Mouse (Mus musculus) spleen, adult 2 months (tissue): ENCODE results near the gene Ivd. TPM values are rescaled to one million over a fixed set of nuclear protein-coding genes. Genes with fewer than 3 reads are reported as not detected.

Source experiments
- DNase-seq, 2 experiments: peaks; one replicate each; pipeline versions ENCODE4 v3.0.0 to v3.0.0-alpha.2; 2012 to 2021; ENCODE audit warnings: low spot score in 2 of 2, low read depth in 1 of 2
- H3K27ac ChIP-seq: fragments of 200-500 bp; 2 replicates; pipeline ENCODE4 v1.5.1; 2012; ENCODE audit warnings: low read length, inconsistent platforms; ENCODE audit not compliant: insufficient read depth
- H3K27me3 ChIP-seq: fragments of 200-500 bp; 2 replicates; pipeline ENCODE4 v1.6.1; 2012; ENCODE audit warnings: mild to moderate bottlenecking, moderate library complexity, low read length, inconsistent platforms; ENCODE audit not compliant: control insufficient read depth, insufficient read depth
- H3K36me3 ChIP-seq: fragments of 200-500 bp; 2 replicates; pipeline ENCODE4 v1.6.1; 2012; ENCODE audit warnings: mild to moderate bottlenecking, low read length, inconsistent platforms; ENCODE audit not compliant: control insufficient read depth, insufficient read depth
- H3K4me1 ChIP-seq: fragments of 200-500 bp; 2 replicates; pipeline ENCODE4 v1.6.1; 2011; ENCODE audit warnings: inconsistent platforms; ENCODE audit not compliant: control insufficient read depth, insufficient read depth, insufficient read length
- H3K4me3 ChIP-seq: fragments of 200-500 bp; 2 replicates; pipeline ENCODE4 v1.5.1; 2011; ENCODE audit warnings: mild to moderate bottlenecking, inconsistent platforms; ENCODE audit not compliant: insufficient read depth, insufficient read length; ENCODE audit errors: extremely low read depth
- CTCF ChIP-seq: fragments of 200-500 bp; IDR thresholded peaks from 2 replicates; pipeline ENCODE4 v1.5.1; 2011; ENCODE audit warnings: mild to moderate bottlenecking, inconsistent platforms; ENCODE audit not compliant: insufficient read depth, insufficient read length, insufficient replicate concordance; ENCODE audit errors: extremely low read depth
- POLR2A ChIP-seq: fragments of 200-500 bp; IDR thresholded peaks from 2 replicates; pipeline ENCODE4 v1.6.1; 2011; ENCODE audit warnings: low read depth, low read length, inconsistent platforms
- WGBS: fragments of 180-500 bp; shearing (Covaris S2); methylation state at CpG from one replicate; pipeline ENCODE4 v1.1.7; 2018; 5-methylcytosine and 5-hydroxymethylcytosine counted together
- polyA plus RNA-seq: library from polyadenylated mRNA; depleted of rRNA; stranded (reverse); fragments of >200 nt; gene quantifications from 2 replicates; pipeline ENCODE4 v1.2.3, GENCODE M21; 2012

Gene Ivd
- polyA plus RNA-seq, 1 experiment: 31.1 TPM

- H3K27ac ChIP-seq: no peak overlapping the region
- DNase-seq: no peak
- H3K4me1 ChIP-seq: peaks cover 38% of the 10 kb centered on the region
- TF ChIP-seq CTCF (no peak), POLR2A (no peak)
- H3K27me3 ChIP-seq: no peaks in the 10 kb centered on the region
- WGBS: 89% methylated on average over 1 of the region's 1 CpGs
- no peaks in the 10 kb centered on the region for H3K36me3 ChIP-seq
- no peak overlapping the region for H3K4me3 ChIP-seq
Observed at GRCm38 (mm10) chr2:118909151-118909550, 47.4 kb downstream of the Ivd start.

GRCm38 (mm10) chr2:118910605-118911278 is 49.0 kb downstream of the Ivd start:
- no peak for DNase-seq
- TF ChIP-seq CTCF: no peak
- no peak for TF ChIP-seq POLR2A
- no peak overlapping the region for H3K4me3 ChIP-seq
- peaks cover 29% of the 10 kb centered on the region for H3K4me1 ChIP-seq
- H3K27me3 ChIP-seq: no peaks in the 10 kb centered on the region
- H3K36me3 ChIP-seq: no peaks in the 10 kb centered on the region
- 64% methylated on average over 7 of the region's 7 CpGs for WGBS
- H3K27ac ChIP-seq: no peak overlapping the region

- Histone ChIP-seq H3K4me1 (peaks cover 17% of the 10 kb centered on the region; the same call in 1 of the 2 replicates), H3K36me3 (peaks cover 11% of the 10 kb centered on the region), H3K4me3 (no peak overlapping the region), H3K27ac (no peak overlapping the region), H3K27me3 (no peaks in the 10 kb centered on the region)
- DNase-seq: no peak
- TF ChIP-seq CTCF: no peak
- no peak for TF ChIP-seq POLR2A
- 87% methylated on average over 8 of the region's 8 CpGs for WGBS
Observed at GRCm38 (mm10) chr2:118912706-118913105, 51.0 kb downstream of the Ivd start.

DNA sequence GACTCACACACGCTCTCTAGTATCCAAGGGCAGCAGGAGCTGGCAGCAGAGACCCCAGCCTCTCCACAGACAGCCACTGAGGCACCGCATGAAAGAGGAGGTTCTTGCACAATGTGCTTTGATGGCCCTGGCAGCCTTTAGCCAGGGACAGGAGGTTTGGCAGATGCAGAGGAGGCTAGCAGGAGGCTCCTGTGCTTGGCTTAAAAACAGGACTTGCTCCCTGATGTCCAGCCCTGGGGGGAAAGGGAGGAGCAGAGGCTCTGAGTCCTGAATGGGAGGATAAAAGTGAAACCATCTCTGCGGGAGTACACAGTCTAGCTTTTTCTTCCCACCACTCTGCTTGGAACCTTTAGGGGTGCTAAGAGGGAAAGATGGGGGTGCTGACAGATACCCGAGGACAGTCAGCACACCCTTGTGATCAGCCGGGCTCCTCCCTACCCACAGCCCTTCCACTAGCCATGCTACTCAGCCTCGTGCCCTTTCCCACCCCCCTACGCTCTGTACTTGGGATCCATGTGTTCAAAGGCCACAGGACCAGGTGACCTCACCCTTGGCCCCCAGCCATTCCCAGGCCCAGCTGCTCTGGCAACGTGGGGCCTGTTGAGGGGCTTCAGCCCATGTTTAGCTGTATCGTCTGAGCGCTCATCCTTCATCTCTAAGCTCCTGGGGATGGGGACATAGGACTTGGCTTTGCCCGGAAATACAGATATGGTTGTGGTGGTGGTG is 52.0 kb downstream of the Ivd start:
- DNase-seq: no peak
- Histone ChIP-seq H3K36me3 (peaks cover 11% of the 10 kb centered on the region), H3K4me3 (no peak overlapping the region), H3K27me3 (no peaks in the 10 kb centered on the region), H3K4me1 (peaks cover 17% of the 10 kb centered on the region; the same call in 1 of the 2 replicates), H3K27ac (no peak overlapping the region)
- TF ChIP-seq CTCF: no peak
- no peak for TF ChIP-seq POLR2A
- 84% methylated on average over 11 of the region's 11 CpGs for WGBS

GRCm38 (mm10) chr2:118914685-118915084 is 52.9 kb downstream of the Ivd start:
- TF ChIP-seq CTCF (no peak), POLR2A (no peak)
- Histone ChIP-seq H3K4me3 (no peak overlapping the region), H3K27me3 (no peaks in the 10 kb centered on the region), H3K27ac (no peak overlapping the region), H3K4me1 (peaks cover 17% of the 10 kb centered on the region; the same call in 1 of the 2 replicates), H3K36me3 (peaks cover 16% of the 10 kb centered on the region)
- 82% methylated on average over 8 of the region's 8 CpGs for WGBS
- DNase-seq: no peak

- H3K27ac ChIP-seq: no peak overlapping the region
- no peak for DNase-seq
- no peaks in the 10 kb centered on the region for H3K27me3 ChIP-seq
- TF ChIP-seq CTCF: no peak
- no peak for TF ChIP-seq POLR2A
- H3K4me3 ChIP-seq: no peak overlapping the region
- WGBS: 97% methylated on average over 17 of the region's 17 CpGs
- H3K4me1 ChIP-seq: peaks cover 10% of the 10 kb centered on the region; the same call in 1 of the 2 replicates
- peaks cover 21% of the 10 kb centered on the region for H3K36me3 ChIP-seq
Observed at GRCm38 (mm10) chr2:118916436-118916835, 54.7 kb downstream of the Ivd start.

DNA sequence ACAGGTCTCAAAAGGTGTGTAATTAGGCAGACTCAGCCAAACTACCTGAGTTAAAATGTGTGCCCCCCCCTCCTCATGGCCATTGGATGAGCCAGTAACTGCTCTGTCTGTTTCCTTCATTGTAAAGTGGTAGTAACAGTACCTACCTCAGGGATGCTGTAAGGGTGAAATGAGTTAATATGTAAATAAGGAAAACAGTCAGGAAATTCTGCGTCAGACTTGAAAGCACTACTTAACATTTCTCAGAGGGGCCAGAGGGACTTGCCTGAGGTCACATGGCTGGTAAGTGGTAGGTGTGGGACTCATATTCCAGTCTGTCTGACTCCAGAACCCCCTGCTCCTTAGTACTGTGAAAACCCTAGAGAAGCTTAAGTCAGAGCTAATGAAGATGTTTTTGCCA is 56.8 kb downstream of the Ivd start:
- WGBS: 79% methylated on average over 1 of the region's 1 CpGs
- H3K36me3 ChIP-seq: peaks cover 29% of the 10 kb centered on the region
- no peaks in the 10 kb centered on the region; the same call in 1 of the 2 replicates for H3K4me1 ChIP-seq
- DNase-seq: no peak
- no peak for TF ChIP-seq POLR2A
- no peak for TF ChIP-seq CTCF
- no peak overlapping the region for H3K4me3 ChIP-seq
- no peak overlapping the region for H3K27ac ChIP-seq
- H3K27me3 ChIP-seq: no peaks in the 10 kb centered on the region
